In genomic region chr6:88787496-88787895, GRCm38 (mm10) we compare ENCODE assay signal across 8 mouse cellular contexts. TPM values are rescaled to one million over a fixed set of nuclear protein-coding genes. Genes with fewer than 3 reads are reported as not detected.
A peak's percentile ranks its signal among the peaks of the same experiment; 100 is the strongest.
DNase-seq lines count a peak whose midpoint lies in the region; ATAC-seq lines count a peak whose summit lies in the region.

No protein-coding gene starts in this region.

- no peak overlapping the region for H3K4me3 ChIP-seq in kidney, embryonic 14.5 days (ENCODE audit: low read length)
- no peak overlapping the region for H3K4me3 ChIP-seq in forebrain, embryonic 15.5 days
- no peak overlapping the region for H3K4me3 ChIP-seq in midbrain, embryonic 12.5 days

- DNase-seq in kidney, adult 9 months: peak; percentile 38
- DNase-seq in cerebellum, adult 8-10 months: peak; percentile 57
- DNase-seq in thymus, postnatal 36 days: no peak
- no peak for DNase-seq in adipocyte (ENCODE audit: low spot score)

- WGBS in kidney, embryonic 14.5 days: 33% methylated on average over 14 of the region's 14 CpGs
- WGBS in forebrain, embryonic 15.5 days: 57% methylated on average over 14 of the region's 14 CpGs
- 64% methylated on average over 14 of the region's 14 CpGs for WGBS in midbrain, embryonic 12.5 days

- H3K27ac ChIP-seq in kidney, embryonic 14.5 days (ENCODE audit: low read depth, low read length): no peak overlapping the region
- peak overlapping the region; percentile 54; the same call in 1 of the 2 replicates for H3K27ac ChIP-seq in forebrain, embryonic 15.5 days (replicated peaks)
- 0 out of 2 replicates have a peak overlapping the region, but pooled peaks have one; percentile 4 for H3K27ac ChIP-seq in midbrain, embryonic 12.5 days (replicated peaks)

- no peak overlapping the region for H3K9ac ChIP-seq in kidney, embryonic 14.5 days (ENCODE audit: low read depth, low read length)
- H3K9ac ChIP-seq in forebrain, embryonic 15.5 days (replicated peaks): no peak overlapping the region
- no peak overlapping the region for H3K9ac ChIP-seq in midbrain, embryonic 12.5 days (replicated peaks)

- H3K9me3 ChIP-seq in kidney, embryonic 14.5 days (ENCODE audit: control insufficient read depth, low read length): no peaks in the 10 kb centered on the region
- H3K9me3 ChIP-seq in forebrain, embryonic 15.5 days: no peaks in the 10 kb centered on the region
- no peaks in the 10 kb centered on the region for H3K9me3 ChIP-seq in midbrain, embryonic 12.5 days

- no peak for ATAC-seq in kidney, embryonic 14.5 days (ENCODE audit: low FRiP score, low TSS enrichment)
- ATAC-seq in forebrain, embryonic 15.5 days (replicated peaks): 0 out of 2 replicates have a peak, but pooled peaks have one; percentile 11
- no peak for ATAC-seq in midbrain, embryonic 12.5 days (ENCODE audit: low FRiP score, low read depth)
- ATAC-seq in inflammation-experienced regulatory T-cells, adult 6 months: no peak

- H3K27me3 ChIP-seq in kidney, embryonic 14.5 days (ENCODE audit: control insufficient read depth, insufficient read depth, low read length): no peaks in the 10 kb centered on the region
- H3K27me3 ChIP-seq in forebrain, embryonic 15.5 days: no peaks in the 10 kb centered on the region
- 0 out of 2 replicates have a peak, but pooled peaks cover 7% of the 10 kb centered on the region for H3K27me3 ChIP-seq in midbrain, embryonic 12.5 days

- H3K36me3 ChIP-seq in kidney, embryonic 14.5 days (ENCODE audit: control insufficient read depth, insufficient read depth, low read length): no peaks in the 10 kb centered on the region
- H3K36me3 ChIP-seq in forebrain, embryonic 15.5 days: no peaks in the 10 kb centered on the region
- H3K36me3 ChIP-seq in midbrain, embryonic 12.5 days: no peaks in the 10 kb centered on the region

- no peak overlapping the region for H3K4me2 ChIP-seq in kidney, embryonic 14.5 days (replicated peaks; ENCODE audit: low read depth, low read length)
- H3K4me2 ChIP-seq in forebrain, embryonic 15.5 days (replicated peaks): no peak overlapping the region
- no peak overlapping the region for H3K4me2 ChIP-seq in midbrain, embryonic 12.5 days (replicated peaks)

- peaks cover 46% of the 10 kb centered on the region for H3K4me1 ChIP-seq in kidney, embryonic 14.5 days (ENCODE audit: control insufficient read depth, insufficient read depth, low read length)
- H3K4me1 ChIP-seq in forebrain, embryonic 15.5 days: peaks cover 51% of the 10 kb centered on the region
- peaks cover 28% of the 10 kb centered on the region for H3K4me1 ChIP-seq in midbrain, embryonic 12.5 days

RNA-seq across cellular contexts. Expression of gene Abtb1, which starts 54.3 kb away (rescaled TPM):
- polyA plus RNA-seq in kidney, embryonic 14.5 days (2014; fragmentation: Nextera tagmentation; extraction: Ambion mirVana): 24.8 and 27.1 TPM in 2 replicates
- 37.6 and 40.0 TPM in 2 replicates for polyA plus RNA-seq in forebrain, embryonic 15.5 days (2015; fragmentation: Nextera tagmentation; extraction: Ambion mirVana)
- polyA plus RNA-seq in midbrain, embryonic 12.5 days (2016; fragmentation: Nextera tagmentation; extraction: Ambion mirVana): 27.7 and 30.0 TPM in 2 replicates
- 10 to 100 TPM; 39.2 to 72.4 (median 62.7) TPM for polyA plus RNA-seq in inflammation-experienced regulatory T-cells, adult 6 months (2017; shearing (Covaris generic))

Comparison
In these comparisons a context has a peak if more than half of its experiments do, and no peak if none do; other contexts are left out.
1. DNase-seq: peak in kidney, adult 9 months (single experiment) and cerebellum, adult 8-10 months (single experiment); none in thymus, postnatal 36 days (0 of 2) and adipocyte (single experiment).